Mouse (Mus musculus): Measurements from ENCODE around the gene Sec24d. TPM values are rescaled to one million over a fixed set of nuclear protein-coding genes. Genes with fewer than 3 reads are reported as not detected.

Gene Sec24d
- total RNA-seq (2021) = 10 to 100 TPM; 65.6 to 69.4 TPM

DNA sequence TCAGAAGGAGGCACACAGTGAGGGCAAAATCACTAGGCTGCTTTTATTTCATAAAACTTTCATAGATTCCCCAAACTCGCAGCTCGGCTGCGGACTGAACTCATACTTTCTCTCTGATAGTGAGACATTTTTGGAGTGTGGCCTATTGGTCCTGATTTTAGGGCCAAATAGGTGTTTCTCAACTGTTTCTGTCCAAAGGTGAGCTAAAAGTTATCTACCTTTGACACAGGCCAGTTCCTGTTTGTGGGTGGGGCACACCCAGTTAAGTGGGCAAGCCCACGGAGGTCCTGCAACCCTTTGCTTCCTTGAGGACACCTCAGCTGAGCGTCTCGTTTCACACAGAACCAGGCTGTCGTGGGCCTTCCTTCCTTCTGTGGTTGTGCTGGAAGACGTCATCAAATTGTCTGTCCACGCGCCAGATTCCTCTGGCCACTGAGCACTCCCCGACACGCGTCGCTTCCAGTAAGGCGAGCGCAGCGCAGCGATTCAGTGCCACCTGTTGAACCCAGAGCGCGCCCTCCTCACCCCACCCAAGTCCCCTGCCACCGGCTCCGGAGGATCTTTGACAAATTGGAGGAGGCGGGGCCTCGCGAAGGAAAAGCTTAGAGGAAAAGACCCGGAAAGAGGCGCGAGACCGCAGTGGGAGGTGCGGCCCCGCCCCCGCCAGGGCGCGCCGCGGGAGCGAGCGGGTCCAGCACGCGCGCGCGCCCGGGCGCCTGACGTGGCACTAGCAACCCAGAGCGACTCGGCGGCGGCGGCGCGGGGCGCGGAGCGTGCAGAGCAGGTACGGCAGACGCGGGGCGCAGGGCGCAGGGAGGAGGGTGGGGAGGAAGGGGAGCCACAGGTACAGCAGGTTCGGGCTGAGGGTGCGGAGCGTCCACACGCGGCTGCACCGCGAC is at the start of gene Sec24d:
Gene Sec24d, plus strand, starts transcription at position 703 of the 899 bp plus-strand sequence.
- peak; percentile 90 for DNase-seq

DNA sequence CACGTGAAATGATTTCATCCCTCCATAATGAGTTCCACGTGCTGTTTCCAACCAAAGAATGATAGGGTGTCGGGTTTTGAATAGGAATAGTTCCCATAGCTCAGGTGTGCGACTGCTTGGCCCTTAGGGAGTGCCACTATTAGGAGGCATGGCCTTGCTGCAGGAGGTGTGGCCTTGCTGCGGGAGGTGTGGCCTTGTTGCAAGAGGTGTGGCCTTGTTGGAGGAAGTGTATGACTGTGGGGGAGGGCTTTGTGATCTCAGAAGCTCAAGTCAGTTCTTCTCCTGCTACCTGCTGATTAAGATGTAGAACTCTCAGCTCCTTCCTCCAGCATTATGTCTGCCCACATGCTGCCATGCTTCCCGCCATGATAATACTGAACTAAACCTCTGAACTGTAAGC is 48.6 kb upstream of the Sec24d start:
- no peak for DNase-seq

DNA sequence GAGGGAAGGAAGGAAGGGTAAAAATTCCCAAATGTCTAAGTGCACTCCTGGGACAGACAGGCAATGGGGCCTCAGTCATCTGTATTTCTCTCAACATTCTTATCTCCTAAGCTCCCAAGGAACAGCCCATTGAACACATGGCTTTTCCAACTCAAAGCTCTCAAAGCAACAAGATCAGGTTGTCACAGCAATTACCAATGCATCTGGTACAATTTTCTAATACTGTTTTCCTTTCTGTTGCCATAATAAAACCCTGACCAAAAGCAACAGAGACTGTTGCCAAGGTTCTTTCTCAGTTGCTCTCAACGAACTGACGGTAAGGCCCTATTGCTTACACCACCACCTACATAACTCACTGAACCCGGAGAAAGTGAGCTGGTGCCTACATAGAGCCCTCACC is 40.0 kb upstream of the Sec24d start:
- no peak for DNase-seq

DNA sequence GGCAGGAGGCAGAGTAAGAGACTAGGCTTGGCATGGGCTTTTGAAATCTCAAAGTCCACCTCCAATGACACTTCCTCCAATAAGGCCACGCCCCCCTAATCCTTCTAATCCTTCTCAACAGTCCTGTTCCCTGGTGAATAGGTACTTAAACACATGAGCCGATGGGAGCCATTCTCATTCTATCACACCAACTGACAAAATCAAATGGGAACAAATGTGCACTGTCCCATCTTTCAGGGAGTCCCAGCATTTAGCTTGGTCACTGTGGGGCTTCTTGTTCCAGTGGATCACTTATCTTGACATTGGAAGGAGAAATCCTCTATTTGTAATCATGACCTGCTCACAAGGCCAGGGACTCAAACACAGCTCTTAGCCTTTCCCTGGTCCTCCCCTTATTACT is 35.6 kb upstream of the Sec24d start:
- DNase-seq = no peak

DNA sequence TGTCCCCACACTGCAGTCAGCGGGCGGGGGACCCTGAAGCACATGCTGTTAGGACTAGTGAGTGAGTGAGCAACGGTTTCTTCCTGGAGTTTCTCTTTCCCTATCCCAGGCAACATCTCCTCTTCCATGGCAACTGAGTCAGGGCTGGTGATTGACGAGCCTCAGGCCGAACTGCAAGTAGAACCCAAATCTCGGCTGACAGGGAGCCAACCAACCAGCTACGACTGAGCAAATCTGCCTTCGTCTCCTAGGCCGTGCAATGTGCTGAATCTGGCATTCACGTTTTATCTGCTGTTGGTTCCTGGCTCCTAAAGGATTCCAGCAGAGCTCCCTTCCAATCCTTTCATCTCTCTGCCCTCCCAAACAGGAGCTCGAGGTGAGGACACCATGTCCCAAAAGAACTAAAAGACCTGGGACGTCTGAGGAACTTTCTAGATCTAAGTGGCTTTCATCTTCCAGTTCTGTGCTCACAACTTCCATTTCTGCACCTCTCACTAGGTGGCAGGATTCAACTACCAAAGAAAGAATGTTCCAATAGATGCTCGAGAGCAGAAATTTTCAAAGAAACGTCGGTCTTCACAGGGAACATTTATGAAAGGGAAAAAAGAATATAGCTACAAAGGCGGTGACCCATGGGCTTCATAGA is 32.9 kb upstream of the Sec24d start:
- DNase-seq = peak; percentile 53

DNA sequence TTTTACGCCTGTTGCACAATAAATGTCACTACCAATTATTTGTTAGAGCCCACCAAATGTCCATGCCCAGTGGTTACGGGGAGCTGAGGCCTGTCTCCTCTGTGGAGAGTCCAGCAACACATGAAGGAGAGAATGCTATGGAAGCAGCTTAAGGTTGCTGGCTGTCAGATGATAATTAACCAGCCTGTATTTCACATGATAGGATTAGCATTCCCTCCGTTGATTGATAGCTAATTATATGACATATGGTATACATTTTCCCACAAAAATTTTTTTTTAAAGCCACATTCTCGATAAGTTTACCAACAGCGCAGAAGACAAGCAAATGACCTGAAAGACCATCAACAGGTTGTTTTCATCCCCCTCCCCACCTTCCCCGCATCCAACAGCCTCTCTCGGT is 31.8 kb upstream of the Sec24d start:
- no peak for DNase-seq

DNA sequence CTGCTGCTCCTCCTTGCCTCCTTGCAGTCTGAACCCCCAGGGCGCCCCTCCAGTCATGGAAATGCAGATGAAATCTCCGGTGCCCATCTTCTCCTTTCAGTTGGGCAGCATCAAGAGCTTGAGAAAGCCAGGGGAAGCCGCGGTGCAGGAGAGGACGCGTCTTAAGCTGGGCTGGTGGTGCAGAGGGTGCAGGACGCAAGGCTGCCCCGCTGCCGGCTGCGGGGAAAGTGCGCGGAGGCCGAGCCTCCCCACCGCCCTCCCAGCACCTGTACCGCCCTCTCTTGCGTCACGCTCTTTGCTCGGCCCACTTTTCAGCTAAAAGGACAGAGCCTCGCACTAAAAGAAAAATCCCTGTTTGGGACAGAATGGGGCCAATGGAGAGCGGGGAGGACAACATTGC is 31.3 kb upstream of the Sec24d start, which contains the start of gene Synpo2:
Gene Synpo2, minus strand, starts transcription at position 229 of the 400 bp plus-strand sequence.
- peak; percentile 75 for DNase-seq

DNA sequence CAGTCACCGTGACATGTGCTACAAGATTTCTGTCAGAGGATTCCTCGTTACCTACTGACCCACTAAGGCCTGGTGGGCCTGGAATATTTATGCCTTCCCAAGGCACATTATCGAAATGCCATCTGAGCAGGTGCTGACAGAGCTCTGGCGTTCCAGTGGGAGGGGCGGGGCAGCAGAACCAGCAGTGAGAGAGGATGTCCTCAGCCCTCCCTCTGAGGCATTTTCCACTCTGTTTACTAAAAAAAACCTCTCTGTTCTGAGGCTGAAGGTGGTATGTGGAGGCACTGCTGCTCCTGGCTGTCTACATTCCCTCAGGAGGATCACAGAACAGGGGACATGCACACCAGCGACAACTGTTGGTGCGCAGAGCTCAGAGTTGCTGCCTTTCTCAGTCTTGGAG is 30.2 kb upstream of the Sec24d start:
- DNase-seq = peak; percentile 36

DNA sequence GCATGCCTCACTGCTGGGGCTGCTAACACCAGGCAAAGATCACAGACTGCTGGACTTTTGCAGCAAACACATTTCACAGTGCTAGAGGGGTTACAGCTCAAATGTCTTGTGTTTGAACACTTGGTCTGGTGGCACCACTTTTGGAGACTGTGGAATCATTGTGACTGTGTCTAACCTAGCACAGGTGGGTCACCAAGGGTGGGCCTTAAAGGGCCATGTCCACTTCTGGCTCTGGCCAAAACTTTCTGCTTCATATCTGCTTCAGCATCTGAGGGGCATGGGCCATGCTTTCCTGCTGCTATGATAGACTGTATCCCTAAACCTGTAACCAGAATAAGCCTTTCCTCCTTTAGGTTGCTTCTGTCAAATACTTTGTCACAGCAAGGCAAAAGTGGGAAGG is 29.8 kb upstream of the Sec24d start:
- no peak for DNase-seq

DNA sequence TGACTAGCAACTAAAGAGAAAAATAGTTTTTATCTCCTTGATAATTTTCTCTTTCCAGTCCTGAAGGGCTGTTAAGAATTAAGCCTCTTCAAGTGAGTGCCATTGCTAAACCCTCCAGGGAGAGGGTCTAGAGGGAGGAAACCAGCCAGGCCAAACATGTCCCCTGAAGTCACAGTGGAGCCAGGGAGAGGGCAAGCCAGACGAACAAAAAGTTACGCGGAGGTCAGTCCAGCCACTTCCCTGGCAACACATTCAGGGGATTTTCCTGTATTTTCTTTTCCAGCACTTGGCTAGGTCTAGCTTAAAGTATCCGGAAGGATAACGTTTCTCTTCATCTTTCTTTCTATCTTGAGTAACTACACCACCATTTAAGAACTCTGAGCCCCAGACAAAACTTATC is 22.9 kb upstream of the Sec24d start:
- peak; percentile 27 for DNase-seq

DNA sequence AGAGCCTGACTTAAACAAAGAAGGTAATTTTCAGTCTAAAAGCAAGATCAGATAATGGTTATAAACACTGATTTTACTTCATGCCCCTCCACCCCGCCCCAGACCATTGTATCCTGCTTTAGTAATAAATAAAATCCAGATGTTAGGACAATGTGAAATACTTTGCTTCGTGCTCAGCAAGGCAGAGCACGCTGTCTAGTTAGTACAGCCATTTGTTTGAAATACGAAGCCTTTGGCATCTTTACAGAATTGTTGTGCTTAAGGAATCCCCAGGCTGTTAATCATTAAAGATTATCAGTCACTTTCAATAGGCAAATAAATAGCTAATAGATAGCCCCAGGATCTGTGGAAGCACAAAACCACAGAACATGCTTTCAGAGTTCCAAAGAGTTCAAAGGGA is 21.6 kb upstream of the Sec24d start:
- DNase-seq = no peak

DNA sequence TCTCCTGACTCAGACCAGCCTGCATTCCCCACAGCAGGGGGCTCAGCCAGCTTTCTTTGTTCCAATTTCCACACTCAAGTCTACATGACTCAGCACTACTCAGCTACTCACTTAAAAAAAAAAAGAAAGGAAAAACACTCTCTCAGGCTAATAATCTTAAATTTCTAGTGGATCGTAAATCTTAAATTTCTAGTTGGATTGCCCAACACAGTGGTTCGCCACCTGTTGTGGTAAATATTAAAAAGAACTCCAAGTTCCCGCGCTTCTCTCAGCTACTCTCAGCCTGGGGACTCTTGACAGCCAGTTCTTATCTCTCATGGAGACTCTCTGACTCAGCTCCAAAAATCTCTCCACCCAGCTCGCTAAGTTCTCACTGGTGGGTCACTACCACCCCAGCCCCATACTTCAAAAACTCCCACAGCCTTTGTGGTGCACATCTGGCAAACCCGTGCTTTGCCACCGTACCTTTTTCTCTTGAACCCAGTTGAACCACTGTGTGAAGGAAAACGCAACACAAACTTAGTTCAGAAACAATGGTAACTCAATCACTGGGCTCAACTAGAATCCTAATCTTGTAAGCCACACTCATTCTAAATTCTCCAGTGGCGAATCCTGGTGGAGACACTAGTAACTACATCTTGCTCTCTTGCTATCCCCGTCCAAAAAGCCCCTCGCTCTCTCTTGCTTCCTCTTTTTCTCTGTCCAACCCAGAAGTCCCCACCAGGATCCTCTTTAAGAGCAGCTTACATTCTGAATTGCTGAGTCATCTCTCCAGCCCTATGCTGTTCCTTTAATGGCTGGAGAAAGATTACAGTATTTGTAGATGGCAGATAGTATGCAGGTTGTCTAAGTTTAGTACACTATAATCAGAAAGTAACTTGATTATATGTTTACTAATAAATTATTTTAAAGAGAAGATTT is 10.8 kb upstream of the Sec24d start:
- DNase-seq = no peak

DNA sequence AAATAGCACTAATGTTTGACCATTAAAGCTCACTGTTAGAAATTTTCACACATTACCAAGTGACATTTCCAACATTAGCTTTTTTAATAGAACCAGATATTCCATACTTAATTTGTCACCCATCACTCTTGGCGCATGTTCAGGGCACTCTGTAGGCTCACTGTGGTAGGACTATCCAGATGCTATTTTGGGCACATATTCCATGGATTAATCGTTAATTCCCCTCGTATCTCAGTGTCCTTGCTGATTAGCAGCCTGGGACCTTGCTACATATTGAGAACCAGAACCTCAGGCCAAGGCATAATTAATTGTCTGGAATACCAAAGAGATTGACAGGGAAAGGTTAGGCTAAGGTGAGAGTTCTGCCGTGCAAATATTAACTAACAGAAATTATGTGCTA is 8.5 kb upstream of the Sec24d start:
- peak; percentile 37 for DNase-seq

DNA sequence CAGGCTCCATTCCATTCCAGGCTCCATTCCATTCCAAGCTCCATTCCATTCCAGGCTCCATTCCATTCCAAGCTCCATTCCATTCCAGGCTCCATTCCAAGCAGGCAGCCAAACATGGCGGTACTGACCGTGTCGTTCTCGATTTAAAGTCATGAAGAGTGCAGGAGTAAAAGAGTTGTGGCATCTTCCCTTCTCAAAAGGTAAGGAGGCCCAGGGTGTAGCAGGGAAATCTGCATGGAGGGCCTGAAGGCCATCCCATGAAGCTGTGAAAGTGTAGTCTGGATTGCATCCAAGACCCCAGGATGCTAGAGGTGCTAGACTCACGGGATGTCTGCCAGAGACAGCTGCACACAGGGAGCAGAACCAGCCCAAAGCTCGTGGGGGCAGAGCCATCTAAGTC is 2.5 kb upstream of the Sec24d start:
- DNase-seq = peak; percentile 59

DNA sequence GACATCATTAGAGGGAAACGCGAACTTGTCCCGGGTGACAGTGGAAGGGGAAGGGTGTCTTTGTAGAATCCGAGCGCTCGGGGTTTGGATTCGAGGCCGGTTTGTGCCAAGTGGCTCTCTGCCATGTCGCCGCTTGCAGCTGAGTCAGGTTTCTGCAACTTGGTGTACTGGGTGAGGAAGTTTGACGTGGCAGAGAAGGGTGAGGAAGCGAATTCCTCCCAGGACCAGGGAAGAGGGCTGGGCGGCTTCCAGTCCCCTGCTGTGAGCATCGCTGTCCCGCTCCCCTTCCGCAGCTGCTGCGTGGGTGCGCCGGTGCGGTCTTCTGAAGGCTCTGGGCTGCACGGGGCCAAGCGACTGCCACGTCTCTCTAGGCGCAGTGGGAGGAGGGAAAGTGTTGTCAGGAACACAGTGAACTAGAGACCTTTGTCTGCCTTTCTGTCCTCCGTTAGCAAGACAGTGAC is 516 bp downstream of the Sec24d start:
- peak; percentile 75 for DNase-seq

DNA sequence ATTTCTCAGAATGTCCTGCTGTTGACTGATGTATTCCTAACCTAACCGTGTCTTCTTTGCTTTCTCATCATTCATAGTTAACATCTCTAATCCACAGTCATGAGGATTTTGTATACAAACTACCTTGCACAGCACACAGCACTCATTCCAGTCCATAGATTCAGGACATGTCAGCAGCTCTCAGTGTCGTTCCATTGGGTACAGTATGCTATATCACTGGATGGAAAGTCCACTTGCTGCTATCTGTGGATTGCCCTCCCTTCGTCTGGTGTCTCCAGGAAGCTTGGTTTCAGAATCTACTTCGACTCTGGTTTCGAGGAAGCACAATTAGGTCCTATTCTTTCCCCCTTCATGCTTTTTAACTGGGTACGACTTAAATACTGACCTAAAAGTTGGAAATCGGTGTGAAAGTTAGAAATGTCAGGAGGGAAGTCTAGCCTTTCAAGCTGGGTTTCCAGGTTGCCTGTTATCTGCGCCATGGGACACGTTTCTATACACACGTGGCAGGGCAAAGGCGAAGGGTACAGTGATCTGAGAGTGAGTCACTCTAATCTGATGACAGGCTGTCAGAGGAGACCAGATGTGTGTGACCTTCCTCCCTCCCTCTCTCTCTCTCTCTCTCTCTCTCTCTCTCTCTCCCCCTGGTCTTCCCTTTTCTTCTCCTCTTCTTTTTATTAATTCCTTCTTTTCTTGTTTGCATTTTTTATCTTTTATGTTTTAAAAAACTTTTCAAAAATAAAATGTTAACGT is 15.8 kb downstream of the Sec24d start:
- DNase-seq = no peak

DNA sequence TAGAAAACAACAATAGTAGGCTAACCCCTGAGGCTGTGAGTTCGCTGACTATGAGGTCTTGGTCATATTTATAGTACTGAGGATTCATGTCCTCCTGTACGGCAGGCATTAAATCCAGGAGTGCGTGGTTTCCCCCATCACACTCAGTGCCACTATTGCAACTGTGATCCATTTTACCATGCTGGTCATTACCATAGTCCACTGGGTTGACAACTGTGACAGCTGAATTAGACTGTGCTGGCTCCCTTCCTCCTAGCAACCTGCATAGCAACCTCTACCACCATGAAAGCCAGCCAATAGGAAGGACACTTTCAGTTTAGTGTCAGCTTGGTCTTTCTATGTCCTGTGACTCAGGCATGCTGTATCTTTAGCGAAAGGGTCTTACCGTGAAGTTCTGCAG is 17.0 kb downstream of the Sec24d start:
- no peak for DNase-seq

DNA sequence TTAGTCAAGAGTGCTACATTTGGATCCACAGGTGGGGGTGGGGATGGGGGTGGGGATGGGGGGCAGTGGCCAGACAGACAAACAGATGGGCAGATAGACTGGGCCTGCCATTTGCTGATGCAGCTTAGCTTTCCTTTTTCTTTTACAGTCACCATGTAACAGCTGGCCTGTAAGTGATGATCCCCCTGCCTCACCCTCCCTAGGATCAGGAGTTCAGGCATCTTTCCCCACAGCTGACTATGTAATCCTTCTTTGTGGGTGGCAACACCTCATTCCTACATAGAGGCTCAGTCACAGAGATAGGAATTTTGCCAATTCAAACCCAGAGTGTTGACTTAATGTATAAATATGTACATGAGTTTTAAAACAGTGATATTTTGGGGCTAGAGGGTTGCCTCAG is 18.4 kb downstream of the Sec24d start:
- no peak for DNase-seq

DNA sequence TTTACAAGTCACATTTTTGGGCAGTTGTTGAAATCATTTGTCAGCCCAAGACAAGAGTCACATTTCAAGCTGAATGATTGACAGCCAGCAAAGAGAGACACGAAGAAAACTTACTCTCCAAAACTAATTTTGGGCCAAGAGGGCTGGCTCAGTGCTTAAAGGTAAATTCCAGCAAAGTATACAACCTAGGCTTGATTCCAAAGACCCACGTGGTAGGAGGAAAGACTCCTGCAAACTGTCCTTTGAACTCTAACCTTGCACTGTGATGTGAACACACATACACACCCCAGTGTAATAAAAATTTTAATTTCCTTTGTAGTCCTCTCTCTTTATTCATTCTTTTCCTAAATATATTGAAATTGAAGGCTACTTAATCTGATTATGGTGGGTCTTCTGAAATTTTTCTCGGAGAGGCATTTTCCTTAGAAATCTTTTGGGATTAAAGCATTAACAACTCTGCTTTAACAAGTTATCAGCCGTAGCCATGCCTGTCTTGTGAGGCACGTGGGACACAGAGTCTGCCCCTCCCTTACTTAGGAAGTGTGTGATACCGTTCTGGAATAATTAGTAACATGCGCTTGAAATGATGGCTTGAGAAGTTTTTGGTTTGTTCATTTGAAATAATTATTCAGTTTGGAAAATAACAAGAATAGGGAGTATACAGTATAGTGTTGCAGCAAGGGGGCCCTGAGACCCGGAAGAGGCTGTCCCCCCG is 21.8 kb downstream of the Sec24d start:
- no peak for DNase-seq

DNA sequence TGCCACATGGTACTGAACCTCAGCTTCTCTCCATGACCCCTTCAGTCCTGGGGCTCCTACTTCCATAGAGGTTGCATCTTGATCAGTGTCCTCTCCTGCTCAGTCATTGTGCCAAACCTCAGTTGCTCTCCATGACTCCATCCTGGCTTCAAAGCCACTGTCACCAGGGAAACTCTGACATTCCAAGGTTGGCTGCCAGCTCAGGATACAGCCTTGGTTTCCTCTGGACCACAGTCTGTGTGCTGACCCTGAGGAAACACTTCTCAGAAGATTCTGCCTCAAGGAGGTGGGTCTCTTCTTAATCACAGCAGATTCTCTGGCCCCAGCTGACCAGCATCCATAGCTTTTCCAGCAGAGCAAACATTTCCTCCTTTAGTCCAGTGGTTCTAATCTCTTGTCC is 24.4 kb downstream of the Sec24d start:
- no peak for DNase-seq

DNA sequence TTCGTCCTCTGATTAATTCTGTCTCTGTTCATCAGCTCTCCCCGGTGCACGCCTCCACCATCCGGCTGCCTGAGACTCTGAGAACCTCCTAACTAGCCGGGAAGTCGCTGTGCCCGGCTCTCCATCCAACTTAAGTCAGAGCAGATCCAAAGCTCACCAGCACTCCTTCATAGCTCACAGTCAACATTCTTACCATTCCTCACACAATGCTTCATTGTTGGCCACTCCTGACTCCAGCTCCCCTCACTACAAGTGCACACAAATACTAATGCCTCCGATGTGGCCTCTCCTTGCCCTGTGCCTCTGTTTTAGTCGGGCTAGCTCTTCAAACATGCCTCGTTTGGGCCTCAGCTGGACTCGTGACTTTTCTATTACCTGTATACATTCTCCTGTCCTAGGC is 29.4 kb downstream of the Sec24d start:
- DNase-seq = no peak
